Mouse (Mus musculus) cerebellum, adult 2 months (tissue): ENCODE measurements at regions not wholly inside any gene's neighbourhood (a gene's known extent, or its start where the extent isn't known, plus 50 kb on each side); places are given as distances from the start of the nearest gene placed in this dataset.

Experiments used
- CTCF ChIP-seq: fragments of 200-500 bp; IDR thresholded peaks from 2 replicates; pipeline ENCODE4 v1.5.1; 2011; ENCODE audit warnings: low read depth, mild to moderate bottlenecking, control low read depth, low read length, moderate library complexity, borderline replicate concordance; ENCODE audit not compliant: insufficient read depth
- POLR2A ChIP-seq: fragments of 200-500 bp; IDR thresholded peaks from 2 replicates; pipeline ENCODE4 v1.6.1; 2011; ENCODE audit warnings: low read length, control low read depth, borderline replicate concordance; ENCODE audit not compliant: insufficient read depth

GRCm38 (mm10) chr3:34765151-34765550 lies 114.9 kb downstream of the Sox2 start:
- TF ChIP-seq POLR2A (no peak), CTCF (no peak)
